Mouse (Mus musculus) liver, embryonic 14.5 days (tissue): ENCODE results near the gene Znhit3. TPM values are rescaled to one million over a fixed set of nuclear protein-coding genes. Genes with fewer than 3 reads are reported as not detected.
A peak's percentile ranks its signal among the peaks of the same experiment; 100 is the strongest.

Experiments
- ATAC-seq: fragments of 200-750 bp; cut with Nextera tagmentation; 2 replicates; pipeline ENCODE4 v1.8.0; 2017; ENCODE audit warnings: moderate number of reproducible peaks, mild to moderate bottlenecking, moderate library complexity; ENCODE audit not compliant: insufficient read depth
- DNase-seq, 3 experiments: peaks; one replicate each; pipeline ENCODE4 v3.0.0-alpha.2; 2012 to 2013; ENCODE audit warnings: low read depth in 3 of 3, low spot score in 3 of 3
- H3K27ac ChIP-seq: fragments of 300-500 bp; sonication (generic); 2 replicates; pipeline ENCODE4 v1.5.1; 2014; ENCODE audit warnings: moderate library complexity, mild to moderate bottlenecking, control low read depth, inconsistent platforms
- H3K27me3 ChIP-seq: fragments of 300-500 bp; sonication (generic); 2 replicates; pipeline ENCODE4 v1.6.1; 2014; ENCODE audit warnings: mild to moderate bottlenecking, low read length, moderate library complexity; ENCODE audit not compliant: control insufficient read depth, insufficient read depth
- H3K36me3 ChIP-seq: fragments of 300-500 bp; sonication (generic); replicated peaks from 2 replicates; pipeline ENCODE4 v1.6.1; 2014; ENCODE audit warnings: low read depth; ENCODE audit not compliant: control insufficient read depth, insufficient read depth
- H3K4me1 ChIP-seq, 2 experiments: fragments of 200-500 bp in 1 of 2; fragments of 300-500 bp in 1 of 2; sonication (generic) in 1 of 2; replicated peaks; 2 replicates each; pipeline ENCODE4 v1.6.1; 2012 to 2014; ENCODE audit warnings: antibody characterized with exemption in 1 of 2, inconsistent platforms in 1 of 2, low read length in 1 of 2; ENCODE audit not compliant: control insufficient read depth in 2 of 2, insufficient read depth in 2 of 2
- H3K4me2 ChIP-seq: fragments of 300-500 bp; sonication (generic); 2 replicates; pipeline ENCODE4 v1.6.1; 2014; ENCODE audit warnings: low read depth, mild to moderate bottlenecking, control low read depth, moderate library complexity
- H3K4me3 ChIP-seq, 2 experiments: fragments of 200-500 bp in 1 of 2; fragments of 300-500 bp in 1 of 2; sonication (generic) in 1 of 2; 2 replicates each; pipeline ENCODE4 v1.5.1; 2012 to 2014; ENCODE audit warnings: low read depth in 2 of 2, low read length in 2 of 2, mild to moderate bottlenecking in 2 of 2, control low read depth in 1 of 2, inconsistent platforms in 1 of 2, moderate library complexity in 1 of 2; ENCODE audit not compliant: insufficient read depth in 1 of 2
- H3K9ac ChIP-seq: fragments of 300-500 bp; sonication (generic); replicated peaks from 2 replicates; pipeline ENCODE4 v1.6.1; 2014; ENCODE audit warnings: mild to moderate bottlenecking, control low read depth, moderate library complexity
- H3K9me3 ChIP-seq: fragments of 300-500 bp; sonication (generic); 2 replicates; pipeline ENCODE4 v1.6.1; 2016; ENCODE audit warnings: low read length, mixed read lengths; ENCODE audit not compliant: control insufficient read depth
- CTCF ChIP-seq: IDR thresholded peaks from 2 replicates; pipeline ENCODE4 v1.5.1; 2016; ENCODE audit warnings: antibody characterized with exemption, low read depth, control low read depth
- EP300 ChIP-seq: IDR thresholded peaks from 2 replicates; pipeline ENCODE4 v1.6.1; 2016; ENCODE audit warnings: antibody characterized with exemption, low read depth
- WGBS: fragments of 180-500 bp; shearing (Covaris S2); extraction: QIAGEN DNeasy Blood & Tissue Kit; methylation state at CpG from one replicate; pipeline ENCODE4 v1.1.7; 2014; ENCODE audit not compliant: insufficient replicate concordance; 5-methylcytosine and 5-hydroxymethylcytosine counted together
- polyA plus RNA-seq, 2 experiments: library from polyadenylated mRNA; depleted of rRNA in 1 of 2; stranded (reverse) in 1 of 2; unstranded in 1 of 2; fragments of >200 nt; fragmentation: Nextera tagmentation in 1 of 2; extraction: Ambion mirVana in 1 of 2; gene quantifications; 2 replicates each; pipeline versions ENCODE4 v1.2.1 to v1.2.3; 2012 to 2014

The Znhit3 gene
- polyA plus RNA-seq, 2 experiments, result 19.0 to 47.9 TPM

- Histone ChIP-seq H3K36me3 (no peaks in the 10 kb centered on the region), H3K9ac (no peak overlapping the region), H3K27ac (no peak overlapping the region), H3K9me3 (no peaks in the 10 kb centered on the region), H3K4me1 (no peaks in the 10 kb centered on the region), H3K27me3 (peaks cover 41% of the 10 kb centered on the region), H3K4me3 (no peak overlapping the region), H3K4me2 (no peak overlapping the region)
- ATAC-seq, result no peak
- WGBS, result 23% methylated on average over 3 of the region's 3 CpGs
- TF ChIP-seq CTCF (no peak), EP300 (no peak)
- no peak for DNase-seq
Measured at GRCm38 (mm10) chr11:84960291-84960690, 44.1 kb upstream of the Znhit3 start.

DNA sequence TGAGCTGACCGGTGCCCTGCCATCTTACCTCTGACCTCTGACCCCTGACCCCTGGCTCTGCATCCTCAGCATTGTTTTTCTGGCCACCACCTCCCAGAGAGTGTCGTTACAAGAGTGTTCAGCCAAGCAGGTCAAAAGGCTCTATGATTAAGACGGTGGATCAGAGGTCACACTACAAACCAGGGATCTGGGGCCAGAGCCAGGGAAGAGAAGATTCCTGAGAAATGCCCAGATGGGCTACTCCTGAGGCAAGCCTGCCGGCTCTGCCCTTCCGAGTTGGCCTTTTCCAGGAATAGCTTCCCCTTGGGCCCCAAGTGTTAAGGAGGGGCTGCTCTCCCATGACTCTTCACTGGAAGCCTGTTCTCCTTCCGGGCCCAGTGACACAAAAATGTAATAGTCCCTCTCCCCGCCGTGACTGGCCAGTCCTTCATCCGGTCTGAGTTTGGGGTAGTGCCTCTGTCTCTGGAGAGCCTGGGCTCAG lies 43.6 kb upstream of the Znhit3 start:
- Histone ChIP-seq H3K27ac (no peak overlapping the region), H3K9me3 (no peaks in the 10 kb centered on the region), H3K4me2 (no peak overlapping the region), H3K9ac (no peak overlapping the region), H3K4me3 (no peak overlapping the region), H3K4me1 (no peaks in the 10 kb centered on the region), H3K27me3 (peaks cover 41% of the 10 kb centered on the region), H3K36me3 (no peaks in the 10 kb centered on the region)
- no peak for TF ChIP-seq CTCF
- TF ChIP-seq EP300, result no peak
- DNase-seq, result no peak
- no peak for ATAC-seq
- 11% methylated on average over 9 of the region's 9 CpGs for WGBS

DNA sequence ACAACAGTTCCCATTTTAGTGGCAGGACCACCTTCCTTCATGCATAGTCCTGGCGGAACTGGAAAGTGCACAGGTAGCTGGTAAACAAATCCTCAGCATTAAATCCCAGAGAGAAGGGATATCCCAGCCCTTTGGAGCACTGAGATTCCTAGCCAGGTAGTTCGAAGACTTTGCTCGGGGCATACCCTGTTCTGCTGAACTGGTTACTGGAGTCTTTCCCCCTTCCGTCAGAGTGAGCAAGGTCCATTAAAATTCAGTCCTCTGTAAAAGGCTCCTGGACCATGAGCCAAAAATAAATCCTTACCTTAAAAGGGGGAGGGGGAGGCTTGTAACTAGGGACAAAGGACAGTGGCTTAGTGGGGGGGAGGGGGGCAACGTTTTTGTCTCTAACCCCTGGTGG lies 43.0 kb upstream of the Znhit3 start:
- no peaks in the 10 kb centered on the region for H3K36me3 ChIP-seq
- no peak overlapping the region for H3K4me2 ChIP-seq
- no peak overlapping the region for H3K27ac ChIP-seq
- no peak overlapping the region for H3K9ac ChIP-seq
- no peak for ATAC-seq
- no peak for TF ChIP-seq CTCF
- no peak for TF ChIP-seq EP300
- H3K9me3 ChIP-seq, result no peaks in the 10 kb centered on the region
- peaks cover 41% of the 10 kb centered on the region for H3K27me3 ChIP-seq
- H3K4me1 ChIP-seq, result no peaks in the 10 kb centered on the region
- H3K4me3 ChIP-seq, result no peak overlapping the region
- DNase-seq, result no peak
- WGBS, result 35% methylated on average over 5 of the region's 5 CpGs

- H3K9ac ChIP-seq, result no peak overlapping the region
- DNase-seq (no peak), ATAC-seq (no peak)
- TF ChIP-seq EP300 (no peak), CTCF (no peak)
- H3K4me1 ChIP-seq, result no peaks in the 10 kb centered on the region
- no peak overlapping the region for H3K4me3 ChIP-seq
- H3K4me2 ChIP-seq, result no peak overlapping the region
- WGBS, result 7% methylated on average over 11 of the region's 11 CpGs
- no peaks in the 10 kb centered on the region for H3K36me3 ChIP-seq
- peaks cover 41% of the 10 kb centered on the region for H3K27me3 ChIP-seq
- no peaks in the 10 kb centered on the region for H3K9me3 ChIP-seq
- no peak overlapping the region for H3K27ac ChIP-seq
Measured at GRCm38 (mm10) chr11:84958271-84958630, 42.1 kb upstream of the Znhit3 start.

- no peak within 1 kb of the TSS for H3K9ac ChIP-seq
- TF ChIP-seq CTCF (no peak), EP300 (no peak)
- H3K9me3 ChIP-seq, result no peaks in the 10 kb centered on the region
- H3K4me1 ChIP-seq, result no peaks in the 10 kb centered on the region
- no peaks in the 10 kb centered on the region for H3K36me3 ChIP-seq
- WGBS, result 2% methylated on average over 49 of the region's 49 CpGs
- H3K27me3 ChIP-seq, result peaks cover 41% of the 10 kb centered on the region
- no peak within 1 kb of the TSS for H3K27ac ChIP-seq
- ATAC-seq (no peak), DNase-seq (no peak)
- H3K4me3 ChIP-seq, result no peak within 1 kb of the TSS
- peak within 1 kb of the TSS; percentile 32; the same call in 1 of the 2 replicates for H3K4me2 ChIP-seq
Measured at GRCm38 (mm10) chr11:84957591-84958270, 41.6 kb upstream of the Znhit3 start, which contains the start of gene Car4. Car4 (plus strand) TSS chr11:84957786.
